Mouse (Mus musculus) forebrain, embryonic 11.5 days (tissue): Measurements from ENCODE around the gene Ncdn. TPM values are rescaled to one million over a fixed set of nuclear protein-coding genes. Genes with fewer than 3 reads are reported as not detected.

Source experiments
- ATAC-seq: fragments of 200-750 bp; cut with Nextera tagmentation; replicated peaks from 2 replicates; pipeline ENCODE4 v1.8.0; 2017; ENCODE audit warnings: moderate TSS enrichment; ENCODE audit not compliant: low FRiP score
- DNase-seq: peaks from one replicate; pipeline ENCODE4 v3.0.0-alpha.2; 2017; ENCODE audit warnings: low spot score
- H3K27ac ChIP-seq: fragments of 300-500 bp; sonication (generic); 2 replicates; pipeline ENCODE4 v1.5.1; 2014; ENCODE audit warnings: low read depth, low read length
- H3K27me3 ChIP-seq: fragments of 300-500 bp; sonication (generic); 2 replicates; pipeline ENCODE4 v1.6.1; 2014; ENCODE audit warnings: mild to moderate bottlenecking, low read length, mixed read lengths; ENCODE audit not compliant: control insufficient read depth, insufficient read depth
- H3K36me3 ChIP-seq: fragments of 300-500 bp; sonication (generic); 2 replicates; pipeline ENCODE4 v1.6.1; 2014; ENCODE audit warnings: mild to moderate bottlenecking, low read length, moderate library complexity, mixed read lengths; ENCODE audit not compliant: control insufficient read depth, insufficient read depth
- H3K4me1 ChIP-seq: fragments of 300-500 bp; sonication (generic); replicated peaks from 2 replicates; pipeline ENCODE4 v1.6.1; 2014; ENCODE audit warnings: low read length, mixed read lengths; ENCODE audit not compliant: control insufficient read depth, insufficient read depth
- H3K4me2 ChIP-seq: fragments of 300-500 bp; sonication (generic); 2 replicates; pipeline ENCODE4 v1.6.1; 2014; ENCODE audit warnings: low read depth, mild to moderate bottlenecking, low read length, moderate library complexity, mixed read lengths; ENCODE audit not compliant: severe bottlenecking
- H3K4me3 ChIP-seq: fragments of 300-500 bp; sonication (generic); 2 replicates; pipeline ENCODE4 v1.5.1; 2014; ENCODE audit warnings: low read depth, low read length
- H3K9ac ChIP-seq: fragments of 300-500 bp; sonication (generic); 2 replicates; pipeline ENCODE4 v1.6.1; 2014; ENCODE audit warnings: low read length
- H3K9me3 ChIP-seq: fragments of 300-500 bp; sonication (generic); 2 replicates; pipeline ENCODE4 v1.6.1; 2016; ENCODE audit warnings: low read length, mixed read lengths; ENCODE audit not compliant: control insufficient read depth
- WGBS: fragments of 180-500 bp; shearing (Covaris S2); extraction: QIAGEN DNeasy Blood & Tissue Kit; methylation state at CpG from one replicate; pipeline ENCODE4 v1.1.7; 2014; 5-methylcytosine and 5-hydroxymethylcytosine counted together
- polyA plus RNA-seq: library from polyadenylated mRNA; unstranded; fragments of >200 nt; fragmentation: Nextera tagmentation; extraction: Ambion mirVana; gene quantifications from 2 replicates; pipeline ENCODE4 v1.2.1, GENCODE M21; 2014

The Ncdn gene
- 37.3 and 39.7 TPM in 2 replicates for polyA plus RNA-seq

GRCm38 (mm10) chr4:126753268-126754230, at the start of gene Ncdn, which contains the start of gene AU040320:
Gene Ncdn, minus strand, starts transcription at chr4:126753438.
Gene AU040320, plus strand, starts transcription at chr4:126753544.
- H3K4me1 ChIP-seq, result peaks cover 13% of the 10 kb centered on the region
- peak; percentile 97 for ATAC-seq

GRCm38 (mm10) chr4:126802174-126802573, 48.9 kb upstream of the Ncdn start:
- no peaks in the 10 kb centered on the region for H3K36me3 ChIP-seq
- 0 out of 2 replicates have a peak, but pooled peaks cover 2% of the 10 kb centered on the region for H3K4me1 ChIP-seq
- ATAC-seq, result no peak
- DNase-seq, result no peak
- H3K27ac ChIP-seq, result no peak overlapping the region
- H3K9me3 ChIP-seq, result no peaks in the 10 kb centered on the region
- H3K27me3 ChIP-seq, result no peaks in the 10 kb centered on the region
- no peak overlapping the region for H3K9ac ChIP-seq
- H3K4me2 ChIP-seq, result no peak overlapping the region
- 93% methylated on average over 8 of the region's 8 CpGs for WGBS
- H3K4me3 ChIP-seq, result no peak overlapping the region

More at GRCm38 (mm10) chr4:126753268-126754230, at the start of gene Ncdn, which contains the start of gene AU040320:
- Histone ChIP-seq H3K27me3 (no peaks in the 10 kb centered on the region), H3K4me2 (peak within 1 kb of the TSS; percentile 99), H3K36me3 (no peaks in the 10 kb centered on the region; the same call in 1 of the 2 replicates), H3K9ac (peak within 1 kb of the TSS; percentile 57), H3K9me3 (no peaks in the 10 kb centered on the region), H3K4me3 (peak within 1 kb of the TSS; percentile 56), H3K27ac (peak within 1 kb of the TSS; percentile 90)
- WGBS, result under 1% methylated on average over 61 of the region's 71 CpGs
- DNase-seq, result peak; percentile 99

GRCm38 (mm10) chr4:126792341-126793102, 39.3 kb upstream of the Ncdn start:
- Histone ChIP-seq H3K27me3 (no peaks in the 10 kb centered on the region), H3K36me3 (no peaks in the 10 kb centered on the region), H3K27ac (no peak overlapping the region), H3K4me2 (no peak overlapping the region), H3K4me3 (no peak overlapping the region), H3K9me3 (no peaks in the 10 kb centered on the region), H3K4me1 (no peaks in the 10 kb centered on the region), H3K9ac (no peak overlapping the region)
- WGBS, result 91% methylated on average over 7 of the region's 7 CpGs
- no peak for DNase-seq
- no peak for ATAC-seq

- H3K4me3 ChIP-seq, result no peak overlapping the region
- WGBS, result 79% methylated on average over 8 of the region's 8 CpGs
- no peak overlapping the region for H3K9ac ChIP-seq
- peaks cover 34% of the 10 kb centered on the region; the same call in 1 of the 2 replicates for H3K4me1 ChIP-seq
- no peaks in the 10 kb centered on the region for H3K9me3 ChIP-seq
- H3K27ac ChIP-seq, result no peak overlapping the region
- H3K4me2 ChIP-seq, result no peak overlapping the region
- no peaks in the 10 kb centered on the region for H3K36me3 ChIP-seq
- no peaks in the 10 kb centered on the region for H3K27me3 ChIP-seq
- no peak for DNase-seq
- ATAC-seq, result no peak
These were observed 29.8 kb upstream of the Ncdn start for GRCm38 (mm10) chr4:126782996-126783395.

- Histone ChIP-seq H3K36me3 (no peaks in the 10 kb centered on the region), H3K4me3 (no peak overlapping the region), H3K4me2 (no peak overlapping the region), H3K9me3 (no peaks in the 10 kb centered on the region), H3K27me3 (no peaks in the 10 kb centered on the region), H3K9ac (no peak overlapping the region), H3K27ac (no peak overlapping the region), H3K4me1 (peaks cover 34% of the 10 kb centered on the region; the same call in 1 of the 2 replicates)
- ATAC-seq, result no peak
- 84% methylated on average over 8 of the region's 8 CpGs for WGBS
- DNase-seq, result no peak
These were observed 29.3 kb upstream of the Ncdn start for GRCm38 (mm10) chr4:126782512-126782911.

- H3K9me3 ChIP-seq, result no peaks in the 10 kb centered on the region
- no peak overlapping the region for H3K4me2 ChIP-seq
- ATAC-seq, result peak; percentile 33
- no peaks in the 10 kb centered on the region for H3K36me3 ChIP-seq
- H3K4me1 ChIP-seq, result peaks cover 34% of the 10 kb centered on the region; the same call in 1 of the 2 replicates
- H3K9ac ChIP-seq, result no peak overlapping the region
- DNase-seq, result peak; percentile 61
- H3K27me3 ChIP-seq, result no peaks in the 10 kb centered on the region
- H3K27ac ChIP-seq, result peak overlapping the region; percentile 62; the same call in 1 of the 2 replicates
- 29% methylated on average over 3 of the region's 3 CpGs for WGBS
- H3K4me3 ChIP-seq, result no peak overlapping the region
These were observed 28.6 kb upstream of the Ncdn start for GRCm38 (mm10) chr4:126781871-126782270.

GRCm38 (mm10) chr4:126779826-126780775, 26.9 kb upstream of the Ncdn start:
- ATAC-seq (no peak), DNase-seq (no peak)
- Histone ChIP-seq H3K4me3 (no peak overlapping the region), H3K27me3 (no peaks in the 10 kb centered on the region), H3K4me2 (no peak overlapping the region), H3K9ac (0 out of 2 replicates have a peak overlapping the region, but pooled peaks have one; percentile 7), H3K9me3 (no peaks in the 10 kb centered on the region), H3K36me3 (no peaks in the 10 kb centered on the region), H3K27ac (peak overlapping the region; percentile 62; the same call in 1 of the 2 replicates), H3K4me1 (peaks cover 34% of the 10 kb centered on the region; the same call in 1 of the 2 replicates)
- 37% methylated on average over 12 of the region's 12 CpGs for WGBS
